Mouse (Mus musculus): Measurements from ENCODE around the gene Olfr700. TPM values are rescaled to one million over a fixed set of nuclear protein-coding genes. Genes with fewer than 3 reads are reported as not detected.

Gene Olfr700
- polyA plus RNA-seq, 1 experiment from 2014 or later: not detected

DNA sequence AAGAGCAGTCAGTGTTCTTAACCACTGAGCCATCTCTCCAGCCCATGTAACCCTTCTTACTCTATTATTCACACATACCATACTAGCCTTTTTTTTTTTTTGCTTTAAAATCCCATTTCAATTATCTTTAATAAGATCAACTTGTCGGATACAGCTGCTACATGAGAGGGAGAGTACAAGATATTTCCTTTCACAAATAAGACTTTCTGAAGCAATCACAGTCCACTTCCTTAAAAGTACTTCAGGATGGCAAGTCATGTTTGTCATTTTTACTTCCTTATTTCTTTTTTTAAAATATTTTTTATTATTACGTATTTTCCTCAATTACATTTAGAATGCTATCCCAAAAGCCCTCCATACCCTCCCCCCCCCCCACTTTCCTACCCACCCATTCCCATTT, 49.8 kb downstream of the Olfr700 start:
- 89% methylated on average over 2 of the region's 2 CpGs for WGBS (ENCODE audit: insufficient replicate concordance)
- no peak for ATAC-seq (replicated peaks; ENCODE audit: insufficient number of reproducible peaks, low FRiP score, low TSS enrichment)
- H3K4me3 ChIP-seq (ENCODE audit: low read depth, low read length): no peak overlapping the region
- no peak overlapping the region for H3K9ac ChIP-seq (ENCODE audit: low read depth, low read length)
- H3K4me2 ChIP-seq: no peak overlapping the region
- H3K27ac ChIP-seq (ENCODE audit: low read depth, low read length): no peak overlapping the region
- no peaks in the 10 kb centered on the region for H3K27me3 ChIP-seq (ENCODE audit: control insufficient read depth, insufficient read depth, low read length)
- no peaks in the 10 kb centered on the region for H3K9me3 ChIP-seq (replicated peaks; ENCODE audit: control insufficient read depth, low read length)
- H3K4me1 ChIP-seq (ENCODE audit: control insufficient read depth, insufficient read depth, low read length): no peaks in the 10 kb centered on the region
- no peaks in the 10 kb centered on the region for H3K36me3 ChIP-seq (ENCODE audit: control insufficient read depth, insufficient read depth, low read length)

Other genes with a start within 250 kb of the Olfr700 start
- gene Olfr693, start 128.2 kb downstream of the Olfr700 start, polyA plus RNA-seq (2014; fragmentation: Nextera tagmentation; extraction: Ambion mirVana): not detected in 2 replicates
- gene Olfr694, start 117.0 kb downstream of the Olfr700 start, polyA plus RNA-seq (2014; fragmentation: Nextera tagmentation; extraction: Ambion mirVana): not detected in 2 replicates
- gene Olfr695, start 92.4 kb downstream of the Olfr700 start, polyA plus RNA-seq (2014; fragmentation: Nextera tagmentation; extraction: Ambion mirVana): not detected in 2 replicates
- not detected in 2 replicates for gene Olfr697, start 66.4 kb downstream of the Olfr700 start, polyA plus RNA-seq (2014; fragmentation: Nextera tagmentation; extraction: Ambion mirVana)
- gene Olfr698, start 53.4 kb downstream of the Olfr700 start, polyA plus RNA-seq (2014; fragmentation: Nextera tagmentation; extraction: Ambion mirVana): not detected in 2 replicates
- gene Olfr699, start 15.6 kb downstream of the Olfr700 start, polyA plus RNA-seq (2014; fragmentation: Nextera tagmentation; extraction: Ambion mirVana): not detected in 2 replicates
- not detected in 2 replicates for gene Olfr701, start 5.3 kb upstream of the Olfr700 start, polyA plus RNA-seq (2014; fragmentation: Nextera tagmentation; extraction: Ambion mirVana)
- not detected in 2 replicates for gene Olfr702, start 25.1 kb upstream of the Olfr700 start, polyA plus RNA-seq (2014; fragmentation: Nextera tagmentation; extraction: Ambion mirVana)
- not detected in 2 replicates for gene Olfr703, start 34.5 kb upstream of the Olfr700 start, polyA plus RNA-seq (2014; fragmentation: Nextera tagmentation; extraction: Ambion mirVana)
- gene Olfr704, start 54.4 kb upstream of the Olfr700 start, polyA plus RNA-seq (2014; fragmentation: Nextera tagmentation; extraction: Ambion mirVana): not detected in 2 replicates
- not detected in 2 replicates for gene Olfr705, start 68.1 kb upstream of the Olfr700 start, polyA plus RNA-seq (2014; fragmentation: Nextera tagmentation; extraction: Ambion mirVana)
- gene Olfr706, start 79.3 kb upstream of the Olfr700 start, polyA plus RNA-seq (2014; fragmentation: Nextera tagmentation; extraction: Ambion mirVana): not detected in 2 replicates
- gene Olfr707, start 92.4 kb upstream of the Olfr700 start, polyA plus RNA-seq (2014; fragmentation: Nextera tagmentation; extraction: Ambion mirVana): not detected in 2 replicates
- not detected in 2 replicates for gene Olfr1532-ps1, start 99.2 kb upstream of the Olfr700 start, polyA plus RNA-seq (2014; fragmentation: Nextera tagmentation; extraction: Ambion mirVana)
- not detected in 2 replicates for gene Olfr709-ps1, start 123.4 kb upstream of the Olfr700 start, polyA plus RNA-seq (2014; fragmentation: Nextera tagmentation; extraction: Ambion mirVana)
- gene Olfr710, start 139.5 kb upstream of the Olfr700 start, polyA plus RNA-seq (2014; fragmentation: Nextera tagmentation; extraction: Ambion mirVana): not detected in 2 replicates
- not detected in 2 replicates for gene Olfr6, start 155.1 kb upstream of the Olfr700 start, polyA plus RNA-seq (2014; fragmentation: Nextera tagmentation; extraction: Ambion mirVana)
- gene Olfr711, start 166.6 kb upstream of the Olfr700 start, polyA plus RNA-seq (2014; fragmentation: Nextera tagmentation; extraction: Ambion mirVana): not detected in 2 replicates
- not detected in 2 replicates for gene Olfr2, start 197.2 kb upstream of the Olfr700 start, polyA plus RNA-seq (2014; fragmentation: Nextera tagmentation; extraction: Ambion mirVana)
- gene Olfr713, start 222.3 kb upstream of the Olfr700 start, polyA plus RNA-seq (2014; fragmentation: Nextera tagmentation; extraction: Ambion mirVana): not detected in 2 replicates